Mouse (Mus musculus): ENCODE measurements around the gene AC161166.1. TPM values are rescaled to one million over a fixed set of nuclear protein-coding genes. Genes with fewer than 3 reads are reported as not detected.
A peak's percentile ranks its signal among the peaks of the same experiment; 100 is the strongest.

AC161166.1 gene
- polyA plus RNA-seq, 1 experiment from 2014 or later: not detected

DNA sequence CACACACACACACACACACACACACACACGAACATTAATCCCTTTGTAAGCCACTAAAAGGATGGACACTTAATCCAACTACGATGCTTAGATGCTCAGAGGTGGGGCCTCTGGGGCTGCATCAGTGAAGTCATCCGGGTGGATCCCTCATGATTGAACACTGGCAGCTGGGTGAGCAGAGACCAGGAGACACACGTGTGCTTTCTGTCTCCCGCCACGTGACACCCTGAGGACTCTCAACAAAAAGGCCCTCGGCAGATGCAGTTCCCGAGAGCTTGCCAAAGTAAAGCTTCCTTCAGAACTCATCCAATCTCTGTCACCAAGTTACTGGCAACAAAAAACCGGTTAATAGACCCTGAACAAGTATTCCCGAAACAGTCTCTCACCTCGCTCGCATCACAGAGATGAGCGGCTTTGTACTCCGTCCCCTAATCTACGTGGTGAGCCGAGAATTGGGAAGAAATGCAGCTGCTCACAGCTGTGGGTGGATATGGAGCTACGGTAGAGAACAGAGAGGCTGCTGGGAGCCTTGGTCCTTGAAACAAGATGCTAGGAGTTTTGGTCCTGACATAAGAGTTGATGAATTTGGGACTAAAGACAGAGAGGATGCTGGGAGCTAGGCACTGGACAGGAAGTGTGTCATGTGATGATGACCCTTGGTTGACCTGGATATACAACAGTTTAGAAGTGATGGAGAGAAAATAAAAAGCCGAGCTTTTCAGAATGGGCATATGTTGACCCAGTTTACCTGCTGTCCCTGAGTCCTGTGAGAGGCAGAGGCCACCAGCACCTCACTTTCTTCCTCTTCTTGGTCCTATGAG lies 31.9 kb downstream of the AC161166.1 start:
- DNase-seq (no peak), ATAC-seq (no peak)
- H3K4me3 ChIP-seq (ENCODE audit: low read depth, low read length): no peak overlapping the region
- H3K36me3 ChIP-seq (replicated peaks; ENCODE audit: insufficient read depth, low read length): no peaks in the 10 kb centered on the region
- no peak for TF ChIP-seq EP300 (IDR thresholded peaks at IDR 0.05; ENCODE audit: low read depth)
- no peak for TF ChIP-seq CTCF (IDR thresholded peaks at IDR 0.05; ENCODE audit: low read depth)
- peaks cover 11% of the 10 kb centered on the region for H3K4me1 ChIP-seq (ENCODE audit: insufficient read depth)
- no peak overlapping the region for H3K27ac ChIP-seq (ENCODE audit: low read depth)
- peaks cover 3% of the 10 kb centered on the region; the same call in 1 of the 2 replicates for H3K9me3 ChIP-seq (ENCODE audit: low read length)
- peaks cover 40% of the 10 kb centered on the region for H3K27me3 ChIP-seq (ENCODE audit: insufficient read depth, low read length)
- H3K4me2 ChIP-seq (ENCODE audit: low read depth, low read length): no peak overlapping the region
- H3K9ac ChIP-seq (replicated peaks): no peak overlapping the region
- 62% methylated on average over 18 of the region's 18 CpGs for WGBS (ENCODE audit: insufficient replicate concordance)

DNA sequence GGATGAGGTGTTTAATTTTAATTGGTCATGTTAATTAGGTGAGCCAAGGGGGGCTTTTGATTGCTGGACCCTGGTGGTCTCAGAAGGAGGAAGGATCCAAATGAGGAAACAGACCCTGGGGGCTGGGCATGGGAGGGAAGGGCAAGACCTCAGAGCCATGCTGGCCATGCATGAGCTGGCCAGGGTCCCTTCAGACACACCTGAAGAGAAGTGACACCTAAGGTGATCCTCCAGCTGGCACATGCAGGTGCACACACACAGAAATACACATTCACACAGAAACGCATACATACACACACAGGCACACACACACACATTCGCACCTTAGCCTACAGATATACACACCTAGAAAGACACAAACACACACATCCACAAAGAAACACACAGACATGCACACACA lies 32.6 kb downstream of the AC161166.1 start:
- H3K4me2 ChIP-seq (ENCODE audit: low read depth, low read length): no peak overlapping the region
- H3K4me3 ChIP-seq (ENCODE audit: low read depth, low read length): no peak overlapping the region
- no peak overlapping the region for H3K27ac ChIP-seq (ENCODE audit: low read depth)
- ATAC-seq (no peak), DNase-seq (no peak)
- H3K27me3 ChIP-seq (ENCODE audit: insufficient read depth, low read length): peaks cover 37% of the 10 kb centered on the region
- H3K36me3 ChIP-seq (replicated peaks; ENCODE audit: insufficient read depth, low read length): no peaks in the 10 kb centered on the region; the same call in 1 of the 2 replicates
- WGBS (ENCODE audit: insufficient replicate concordance): 78% methylated on average over 2 of the region's 2 CpGs
- peaks cover 3% of the 10 kb centered on the region; the same call in 1 of the 2 replicates for H3K9me3 ChIP-seq (ENCODE audit: low read length)
- H3K9ac ChIP-seq (replicated peaks): no peak overlapping the region
- TF ChIP-seq EP300 (IDR thresholded peaks at IDR 0.05; ENCODE audit: low read depth) (no peak), CTCF (IDR thresholded peaks at IDR 0.05; ENCODE audit: low read depth) (no peak)
- peaks cover 11% of the 10 kb centered on the region for H3K4me1 ChIP-seq (ENCODE audit: insufficient read depth)

DNA sequence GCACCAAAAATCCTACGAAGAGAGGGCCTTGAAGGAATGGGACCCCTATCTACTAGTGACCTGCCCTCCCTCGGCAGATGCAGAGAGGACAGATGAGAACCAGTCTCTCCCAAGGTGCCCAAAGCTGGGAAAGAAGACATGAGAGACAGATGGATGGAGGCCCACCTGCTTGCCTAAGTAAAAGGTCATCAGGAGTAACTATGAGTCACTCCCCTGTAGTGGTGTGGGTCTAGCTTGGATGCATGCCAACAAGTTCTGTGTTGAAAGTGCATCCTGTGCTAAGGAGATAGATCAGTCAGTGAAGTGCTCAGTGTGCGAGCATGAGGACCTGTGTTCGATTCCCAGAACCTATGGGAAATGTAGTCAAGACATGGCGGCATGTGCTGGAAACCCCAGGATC lies 33.3 kb downstream of the AC161166.1 start:
- H3K27ac ChIP-seq (ENCODE audit: low read depth): no peak overlapping the region

DNA sequence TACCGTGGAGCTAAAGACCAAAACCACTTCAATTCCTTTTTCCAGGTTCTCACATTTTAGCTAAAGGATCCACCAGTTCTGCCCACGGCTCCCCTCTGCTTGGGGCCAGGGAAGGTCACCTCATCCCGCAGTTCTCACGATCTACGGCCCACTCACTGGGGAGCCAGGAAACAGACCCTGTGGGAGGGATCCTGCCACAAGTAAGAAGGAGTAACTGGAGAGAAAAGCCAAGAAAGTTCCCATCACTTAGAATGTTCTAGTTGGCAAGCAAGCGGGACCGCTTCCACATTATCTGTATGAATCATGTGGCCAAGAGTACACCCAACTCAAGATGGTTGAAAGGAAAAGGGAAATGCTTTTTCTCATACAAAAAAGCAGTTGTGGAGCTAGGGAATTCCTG lies 35.4 kb downstream of the AC161166.1 start:
- peaks cover 2% of the 10 kb centered on the region; the same call in 1 of the 2 replicates for H3K36me3 ChIP-seq (replicated peaks; ENCODE audit: insufficient read depth, low read length)
- H3K4me1 ChIP-seq (ENCODE audit: insufficient read depth): peaks cover 7% of the 10 kb centered on the region
- 81% methylated on average over 7 of the region's 7 CpGs for WGBS (ENCODE audit: insufficient replicate concordance)
- peaks cover 12% of the 10 kb centered on the region for H3K27me3 ChIP-seq (ENCODE audit: insufficient read depth, low read length)
- H3K4me2 ChIP-seq (ENCODE audit: low read depth, low read length): no peak overlapping the region
- H3K9me3 ChIP-seq (ENCODE audit: low read length): peaks cover 3% of the 10 kb centered on the region; the same call in 1 of the 2 replicates
- no peak for DNase-seq
- H3K27ac ChIP-seq (ENCODE audit: low read depth): no peak overlapping the region
- no peak overlapping the region for H3K4me3 ChIP-seq (ENCODE audit: low read depth, low read length)
- H3K9ac ChIP-seq (replicated peaks): no peak overlapping the region
- no peak for ATAC-seq
- no peak for TF ChIP-seq EP300 (IDR thresholded peaks at IDR 0.05; ENCODE audit: low read depth)
- TF ChIP-seq CTCF (IDR thresholded peaks at IDR 0.05; ENCODE audit: low read depth): no peak

More for the DNA sequence above, 33.3 kb downstream of the AC161166.1 start:
- peaks cover 2% of the 10 kb centered on the region; the same call in 1 of the 2 replicates for H3K36me3 ChIP-seq (replicated peaks; ENCODE audit: insufficient read depth, low read length)
- peaks cover 3% of the 10 kb centered on the region; the same call in 1 of the 2 replicates for H3K9me3 ChIP-seq (ENCODE audit: low read length)
- peaks cover 11% of the 10 kb centered on the region for H3K4me1 ChIP-seq (ENCODE audit: insufficient read depth)
- TF ChIP-seq CTCF (IDR thresholded peaks at IDR 0.05; ENCODE audit: low read depth) (no peak), EP300 (IDR thresholded peaks at IDR 0.05; ENCODE audit: low read depth) (no peak)
- peaks cover 31% of the 10 kb centered on the region for H3K27me3 ChIP-seq (ENCODE audit: insufficient read depth, low read length)
- no peak overlapping the region for H3K4me2 ChIP-seq (ENCODE audit: low read depth, low read length)
- 77% methylated on average over 5 of the region's 5 CpGs for WGBS (ENCODE audit: insufficient replicate concordance)
- H3K4me3 ChIP-seq (ENCODE audit: low read depth, low read length): no peak overlapping the region
- DNase-seq (no peak), ATAC-seq (no peak)
- no peak overlapping the region for H3K9ac ChIP-seq (replicated peaks)

DNA sequence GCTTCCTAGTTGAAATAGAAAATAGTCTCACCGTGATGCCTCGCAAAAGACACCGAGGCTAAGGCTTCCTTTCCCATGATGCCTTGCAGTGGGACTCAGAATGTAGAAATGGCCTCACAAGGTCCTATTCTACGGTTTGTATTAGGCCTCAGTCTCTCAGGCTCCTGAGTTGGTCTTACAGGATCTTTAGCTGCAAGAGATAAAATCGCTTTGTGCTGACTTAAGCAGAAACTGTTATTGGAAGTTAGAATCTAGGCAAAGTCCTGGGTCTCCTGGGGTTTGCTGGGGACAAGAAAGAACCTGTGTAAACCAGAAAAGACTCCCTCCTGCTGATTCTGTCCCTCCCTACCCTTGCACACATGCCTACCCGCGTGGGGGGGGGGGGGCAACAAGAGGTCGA lies 35.9 kb downstream of the AC161166.1 start:
- 73% methylated on average over 8 of the region's 8 CpGs for WGBS (ENCODE audit: insufficient replicate concordance)
- TF ChIP-seq EP300 (IDR thresholded peaks at IDR 0.05; ENCODE audit: low read depth): no peak
- no peak for TF ChIP-seq CTCF (IDR thresholded peaks at IDR 0.05; ENCODE audit: low read depth)
- H3K9ac ChIP-seq (replicated peaks): no peak overlapping the region
- H3K4me1 ChIP-seq (ENCODE audit: insufficient read depth): peaks cover 2% of the 10 kb centered on the region
- DNase-seq: no peak
- H3K27ac ChIP-seq (ENCODE audit: low read depth): no peak overlapping the region
- peaks cover 2% of the 10 kb centered on the region; the same call in 1 of the 2 replicates for H3K36me3 ChIP-seq (replicated peaks; ENCODE audit: insufficient read depth, low read length)
- ATAC-seq: no peak
- H3K4me3 ChIP-seq (ENCODE audit: low read depth, low read length): no peak overlapping the region
- peaks cover 3% of the 10 kb centered on the region; the same call in 1 of the 2 replicates for H3K9me3 ChIP-seq (ENCODE audit: low read length)
- peaks cover 8% of the 10 kb centered on the region for H3K27me3 ChIP-seq (ENCODE audit: insufficient read depth, low read length)
- no peak overlapping the region for H3K4me2 ChIP-seq (ENCODE audit: low read depth, low read length)

DNA sequence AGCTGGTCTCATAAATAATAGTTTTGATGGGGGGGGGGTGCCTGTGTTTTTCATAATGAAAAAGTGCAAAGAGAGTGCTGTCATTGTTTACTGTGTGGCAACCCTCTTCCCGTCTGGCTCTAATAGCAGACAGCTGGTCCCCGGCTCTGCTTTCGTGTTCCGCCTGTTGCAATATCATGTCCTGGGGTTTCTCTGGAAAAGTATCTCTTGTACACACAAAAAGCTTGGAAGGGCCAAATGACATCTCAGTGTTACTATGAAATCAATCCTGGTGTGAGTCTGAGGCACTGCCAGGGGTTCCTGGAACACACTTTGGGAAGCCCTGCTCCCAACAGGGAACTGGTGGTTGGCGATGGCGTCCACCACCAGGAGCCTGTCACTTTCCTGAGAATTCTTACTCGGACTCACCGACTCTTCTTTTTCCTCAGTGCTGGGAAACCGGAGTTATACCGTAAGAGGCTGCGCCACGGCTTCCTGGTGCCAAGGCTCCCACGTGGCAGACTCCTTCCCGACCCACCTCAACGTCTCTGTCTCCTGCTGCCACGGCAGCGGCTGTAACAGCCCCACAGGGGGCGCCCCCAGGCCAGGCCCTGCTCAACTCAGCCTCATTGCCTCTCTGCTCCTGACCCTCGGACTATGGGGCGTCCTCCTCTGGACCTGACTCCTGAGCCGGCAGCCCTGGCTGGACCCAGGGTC lies 37.3 kb downstream of the AC161166.1 start:
- peaks cover 2% of the 10 kb centered on the region; the same call in 1 of the 2 replicates for H3K36me3 ChIP-seq (replicated peaks; ENCODE audit: insufficient read depth, low read length)
- no peak overlapping the region for H3K4me3 ChIP-seq (ENCODE audit: low read depth, low read length)
- no peak overlapping the region for H3K9ac ChIP-seq (replicated peaks)
- H3K27me3 ChIP-seq (ENCODE audit: insufficient read depth, low read length): no peaks in the 10 kb centered on the region; the same call in 1 of the 2 replicates
- TF ChIP-seq CTCF (IDR thresholded peaks at IDR 0.05; ENCODE audit: low read depth) (peak; percentile 35), EP300 (IDR thresholded peaks at IDR 0.05; ENCODE audit: low read depth) (no peak)
- 65% methylated on average over 21 of the region's 21 CpGs for WGBS (ENCODE audit: insufficient replicate concordance)
- H3K9me3 ChIP-seq (ENCODE audit: low read length): peaks cover 3% of the 10 kb centered on the region; the same call in 1 of the 2 replicates
- no peaks in the 10 kb centered on the region for H3K4me1 ChIP-seq (ENCODE audit: insufficient read depth)
- H3K4me2 ChIP-seq (ENCODE audit: low read depth, low read length): no peak overlapping the region
- no peak overlapping the region for H3K27ac ChIP-seq (ENCODE audit: low read depth)
- ATAC-seq (peak; percentile 50), DNase-seq (peak; percentile 24)

Measured in liver, postnatal 0 days (tissue).